Mouse (Mus musculus) cerebellum, adult 18-20 months (tissue): ENCODE data around the gene Brpf3.

Experiments
- DNase-seq, 2 experiments: peaks; one replicate each; pipeline ENCODE4 v3.0.0; 2021

Gene Brpf3

DNA sequence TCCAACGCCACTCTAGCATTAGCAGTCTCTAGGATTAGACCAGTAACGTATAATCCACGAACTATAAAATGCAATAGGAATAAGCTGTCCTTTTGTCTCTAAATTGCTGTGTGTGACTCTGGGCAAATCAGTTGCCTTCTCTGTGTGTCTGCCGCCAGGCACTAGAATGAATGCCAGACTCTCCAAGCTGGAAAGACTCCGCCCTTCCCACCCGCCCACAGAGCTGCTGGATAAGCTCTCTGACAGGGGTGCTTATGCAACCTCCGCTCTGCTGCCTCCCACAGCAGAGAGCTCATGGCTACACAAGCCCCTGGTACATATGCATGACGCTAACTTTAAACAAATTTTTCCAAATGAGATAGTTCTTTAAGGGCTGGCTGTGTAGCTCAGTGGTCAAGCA is 74.4 kb downstream of the Brpf3 start:
- DNase-seq: peak in 1 of 2 experiments; percentile 18

DNA sequence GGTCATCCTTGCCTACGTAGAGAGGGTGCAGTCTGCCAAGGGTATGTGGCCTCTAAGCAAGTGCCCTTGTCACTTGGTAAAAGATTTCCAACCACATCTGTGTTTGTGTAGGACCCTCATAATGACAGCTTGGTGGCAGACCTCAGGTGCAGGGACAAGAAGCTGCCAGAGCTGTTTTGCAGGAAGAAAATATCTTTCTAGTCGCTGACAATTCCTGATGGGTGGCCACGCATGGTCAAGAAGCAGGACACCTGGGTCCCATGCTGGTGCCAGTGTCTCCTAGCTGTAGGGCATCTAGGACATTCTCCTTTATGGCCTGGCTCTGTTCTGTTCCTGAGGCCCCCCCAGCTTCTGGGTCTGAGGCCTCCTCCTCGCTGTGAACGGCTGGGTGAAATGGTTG is 75.4 kb downstream of the Brpf3 start:
- no peak for DNase-seq

DNA sequence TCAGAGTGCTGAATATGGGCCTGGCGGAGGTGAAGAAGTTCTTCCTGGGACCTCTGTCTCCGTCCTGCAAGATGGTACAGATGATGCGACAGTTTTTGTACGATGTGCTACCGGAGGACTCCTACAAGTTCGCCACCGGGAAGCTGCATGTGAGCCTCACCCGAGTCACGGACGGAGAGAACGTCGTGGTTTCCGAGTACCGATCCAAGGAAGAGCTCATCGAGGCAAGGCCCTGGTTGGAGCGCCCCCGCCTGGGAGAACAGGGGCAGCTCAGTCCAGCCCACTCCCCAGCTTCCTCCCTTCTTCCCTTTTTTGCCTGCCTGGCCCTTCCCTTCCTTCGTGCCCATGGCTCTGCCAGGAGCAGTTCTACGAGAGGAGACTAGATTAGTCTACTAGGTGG is 75.9 kb downstream of the Brpf3 start:
- no peak for DNase-seq

DNA sequence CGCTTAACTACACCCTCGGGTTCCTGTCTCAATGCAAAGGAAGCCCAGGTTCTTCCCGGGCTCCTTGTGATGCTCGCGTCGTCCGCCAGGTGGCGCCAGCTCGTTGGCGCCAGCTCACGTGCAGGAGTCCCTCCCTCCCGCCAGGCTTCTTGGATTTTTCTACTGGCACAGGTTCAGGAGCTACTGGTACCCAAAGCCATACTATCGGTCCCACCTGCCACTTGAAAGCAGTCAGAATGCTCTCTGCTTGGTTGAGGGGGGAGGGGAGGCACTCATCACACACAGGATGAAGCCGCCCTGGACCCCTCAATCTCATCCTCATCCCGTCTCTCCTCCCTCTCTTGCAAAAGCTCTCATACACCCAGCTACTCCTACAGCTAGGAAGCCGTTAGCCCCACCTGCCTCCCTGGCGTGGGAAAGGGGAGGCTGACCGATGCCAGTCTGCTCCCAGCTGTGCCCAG is 79.1 kb downstream of the Brpf3 start:
- peak; percentile 69 to 81 for DNase-seq

DNA sequence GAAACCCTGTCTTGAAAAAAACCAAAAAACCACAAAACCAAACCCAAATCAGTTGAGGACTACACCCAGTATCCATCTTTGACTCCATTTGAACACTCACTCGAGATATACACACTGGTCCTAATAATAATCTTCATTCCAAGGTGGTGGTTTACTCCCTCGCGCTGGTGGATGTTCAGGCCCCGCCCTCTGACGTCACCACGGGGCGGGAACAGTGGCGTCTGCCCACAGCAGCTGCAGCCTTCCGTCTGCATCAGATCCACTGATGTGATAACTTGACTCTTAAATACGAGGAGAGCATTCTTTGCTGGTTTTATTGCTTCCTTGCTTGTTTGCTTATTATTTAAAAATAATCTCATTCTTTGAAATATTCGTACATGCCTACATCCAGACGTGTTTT is 81.4 kb downstream of the Brpf3 start:
- peak; percentile 25 to 33 for DNase-seq

DNA sequence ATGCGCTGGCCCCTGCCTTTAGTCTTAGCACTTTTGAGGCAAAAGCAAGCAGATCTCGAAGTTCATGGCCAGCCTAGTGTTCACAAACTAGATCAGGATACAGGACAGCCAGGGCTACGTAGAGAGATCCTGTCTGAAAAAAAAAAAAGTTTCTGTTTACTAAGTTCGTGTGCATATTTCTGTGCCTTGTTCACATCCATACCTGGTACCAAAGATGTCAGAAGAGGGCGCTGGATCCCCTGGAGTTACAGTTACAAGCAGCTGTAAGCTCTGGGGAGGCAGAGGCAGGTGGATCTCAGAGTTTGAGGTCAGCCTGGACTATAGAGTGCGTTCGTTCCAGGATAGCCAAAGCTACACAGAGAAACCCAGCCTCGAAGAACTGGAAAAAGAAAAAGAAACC is 81.9 kb downstream of the Brpf3 start:
- no peak for DNase-seq

DNA sequence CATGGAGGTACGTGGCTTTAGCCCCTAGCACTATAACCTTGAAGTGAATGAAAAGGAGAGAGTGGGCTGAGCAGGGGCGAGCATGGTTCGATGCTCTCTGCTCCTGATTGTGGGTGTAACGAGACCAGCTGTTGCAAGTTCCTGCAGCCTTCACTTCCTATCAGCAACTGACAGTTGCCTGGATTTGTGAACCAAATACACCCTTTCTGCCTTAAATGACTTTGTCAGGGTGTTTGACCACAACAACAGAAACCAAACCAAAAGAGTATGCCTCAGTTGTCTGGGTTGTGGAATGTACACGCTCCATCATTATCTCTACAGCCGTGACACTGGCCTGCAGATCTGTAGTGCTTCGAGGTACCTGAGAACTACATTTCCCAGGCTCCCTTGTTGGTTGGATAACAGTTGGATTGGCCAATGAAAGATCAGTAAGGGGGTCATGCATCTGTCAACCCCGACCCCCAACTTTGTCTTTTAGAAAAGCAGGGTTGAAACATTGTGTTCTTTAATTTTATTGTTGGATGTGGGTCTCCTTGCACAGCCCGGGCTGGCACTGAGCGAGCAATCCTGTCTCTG is 83.1 kb downstream of the Brpf3 start:
- no peak for DNase-seq

DNA sequence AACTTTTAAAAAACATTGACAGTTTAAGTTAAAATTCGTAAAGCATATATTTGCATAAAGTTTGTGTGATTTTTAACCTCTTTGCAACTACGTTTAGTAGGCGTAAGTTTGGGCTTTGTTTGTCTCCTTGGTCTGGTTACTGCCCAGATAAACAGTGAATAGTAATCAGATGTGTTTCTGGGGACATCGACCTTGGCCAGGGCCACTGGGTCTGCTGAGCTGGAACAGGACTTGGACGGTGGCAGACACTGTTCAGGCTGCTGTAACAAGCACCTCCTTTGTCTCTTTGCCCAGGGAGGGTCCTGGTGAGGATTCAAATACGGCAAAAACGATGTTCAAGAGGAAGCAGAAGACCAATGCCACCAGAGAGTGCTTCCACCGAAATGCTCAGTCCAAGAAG is 84.3 kb downstream of the Brpf3 start:
- DNase-seq: no peak

DNA sequence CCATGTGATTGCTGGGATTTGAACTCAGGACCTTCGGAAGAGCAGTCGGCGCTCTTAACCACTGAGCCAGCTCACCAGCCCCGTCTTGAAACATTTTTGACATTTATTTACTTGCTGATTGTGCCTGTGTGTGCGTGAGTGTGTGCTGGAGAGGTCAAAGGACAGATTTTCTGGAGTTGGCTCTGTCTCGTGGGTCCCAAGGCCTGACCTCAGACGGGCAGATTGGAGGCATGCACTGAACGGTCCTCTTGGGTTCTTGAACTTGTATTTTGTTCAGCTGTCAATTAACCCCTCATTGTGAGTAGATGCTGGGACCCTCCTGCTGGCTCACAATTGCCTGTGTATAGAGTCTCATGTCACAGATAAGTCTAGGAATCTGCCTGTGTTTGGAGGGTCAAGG is 85.4 kb downstream of the Brpf3 start:
- DNase-seq: no peak
